Mouse (Mus musculus) ES-E14 (cell line): Measurements from ENCODE around the gene Gldn. TPM values are rescaled to one million over a fixed set of nuclear protein-coding genes. Genes with fewer than 3 reads are reported as not detected.

Experiments
- DNase-seq: peaks from one replicate; pipeline ENCODE4 v3.0.0-alpha.2; 2013; ENCODE audit warnings: low read depth, low spot score
- H3K27ac ChIP-seq: 2 replicates; pipeline ENCODE4 v1.5.1; 2012; ENCODE audit warnings: low read depth, mild to moderate bottlenecking, low read length, moderate library complexity, mixed read lengths; ENCODE audit not compliant: poor library complexity, insufficient read depth, severe bottlenecking
- H3K36me3 ChIP-seq: 2 replicates; pipeline ENCODE4 v1.6.1; 2012; ENCODE audit warnings: mild to moderate bottlenecking, low read length, moderate library complexity, mixed read lengths; ENCODE audit not compliant: control insufficient read depth, poor library complexity, insufficient read depth, severe bottlenecking
- H3K4me1 ChIP-seq, 2 experiments: fragments of 150-350 bp in 1 of 2; sonication (generic) in 1 of 2; 2 replicates each; pipeline ENCODE4 v1.6.1; 2012; ENCODE audit warnings: low read length in 2 of 2, mild to moderate bottlenecking in 1 of 2, mixed read lengths in 1 of 2; ENCODE audit not compliant: control insufficient read depth in 2 of 2, insufficient read depth in 2 of 2, poor library complexity in 1 of 2
- H3K4me3 ChIP-seq, 2 experiments: fragments of 150-350 bp in 1 of 2; sonication (generic) in 1 of 2; 2 replicates each; pipeline ENCODE4 v1.5.1; 2012; ENCODE audit warnings: low read length in 2 of 2, low read depth in 1 of 2, mild to moderate bottlenecking in 1 of 2, mixed read lengths in 1 of 2; ENCODE audit not compliant: insufficient read depth in 1 of 2, poor library complexity in 1 of 2, severe bottlenecking in 1 of 2
- H3K9ac ChIP-seq: 2 replicates; pipeline ENCODE4 v1.6.1; 2012; ENCODE audit warnings: low read depth, mild to moderate bottlenecking, low read length, mixed read lengths; ENCODE audit not compliant: poor library complexity, insufficient read depth, severe bottlenecking
- H3K9me3 ChIP-seq: fragments of 150-350 bp; sonication (generic); 2 replicates; pipeline ENCODE4 v1.6.1; 2012; ENCODE audit warnings: low read depth, mild to moderate bottlenecking, low read length; ENCODE audit not compliant: control insufficient read depth, insufficient read depth
- CHD2 ChIP-seq: IDR thresholded peaks from 2 replicates; pipeline ENCODE4 v1.6.1; 2014; ENCODE audit warnings: mild to moderate bottlenecking, low read depth, low read length, inconsistent platforms
- HCFC1 ChIP-seq: IDR thresholded peaks from 2 replicates; pipeline ENCODE4 v1.6.1; 2012; ENCODE audit warnings: low read length, inconsistent platforms, borderline replicate concordance; ENCODE audit not compliant: insufficient read depth
- MAFK ChIP-seq: IDR thresholded peaks from 2 replicates; pipeline ENCODE4 v1.6.1; 2014; ENCODE audit warnings: mild to moderate bottlenecking, low read depth, low read length, inconsistent platforms; ENCODE audit not compliant: insufficient read depth
- ZC3H11A ChIP-seq: IDR thresholded peaks from 2 replicates; pipeline ENCODE4 v1.6.1; 2012; ENCODE audit warnings: low read depth, mild to moderate bottlenecking, inconsistent platforms, low read length, borderline replicate concordance
- ZNF384 ChIP-seq: IDR thresholded peaks from 2 replicates; pipeline ENCODE4 v1.6.1; 2012; ENCODE audit warnings: low read depth, low read length, inconsistent platforms
- in situ Hi-C, 2 experiments: fragments of 600-800 bp; cut with MboI; formaldehyde crosslinking; loops; one replicate each; pipeline ENCODE4 v1.15.1; 2025; ENCODE audit warnings: low sequenced_read_pairs in 2 of 2, inconsistent platforms in 1 of 2; ENCODE audit not compliant: unreplicated experiment in 2 of 2
- total RNA-seq: library from RNA; depleted of rRNA; stranded (reverse); fragments of 300-350 nt; gene quantifications from 2 replicates; pipeline ENCODE4 v1.2.3, GENCODE M21; 2012

The Gldn gene
- total RNA-seq, 1 experiment, result not detected

DNA sequence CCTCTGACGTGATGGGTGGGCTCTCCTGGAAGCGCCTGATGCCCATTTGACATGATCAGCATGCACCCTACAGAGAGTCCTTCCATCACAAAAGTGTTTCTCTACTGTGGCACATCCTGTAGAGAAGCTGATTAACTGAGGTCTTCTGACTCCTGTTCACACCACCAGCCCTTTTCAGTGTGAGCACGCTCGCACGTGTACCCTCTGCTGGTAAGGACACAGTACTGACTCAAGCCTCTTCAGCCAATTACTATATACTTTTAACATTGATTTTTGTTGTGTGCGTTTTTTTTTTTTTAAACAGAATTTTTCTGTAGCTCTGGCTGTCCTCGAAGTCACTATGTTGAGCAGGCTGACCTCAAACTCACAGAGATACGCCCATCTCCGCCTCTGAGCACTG lies 30.1 kb downstream of the Gldn start:
- Histone ChIP-seq H3K9ac (no peak overlapping the region), H3K9me3 (no peaks in the 10 kb centered on the region), H3K4me1 (no peaks in the 10 kb centered on the region), H3K27ac (no peak overlapping the region), H3K36me3 (no peaks in the 10 kb centered on the region), H3K4me3 (no peak overlapping the region)
- TF ChIP-seq ZC3H11A, result no peak
- no peak for TF ChIP-seq CHD2
- TF ChIP-seq ZNF384, result no peak
- no peak for TF ChIP-seq HCFC1
- no peak for TF ChIP-seq MAFK
- in situ Hi-C loops, result no loop called here
- no peak for DNase-seq

DNA sequence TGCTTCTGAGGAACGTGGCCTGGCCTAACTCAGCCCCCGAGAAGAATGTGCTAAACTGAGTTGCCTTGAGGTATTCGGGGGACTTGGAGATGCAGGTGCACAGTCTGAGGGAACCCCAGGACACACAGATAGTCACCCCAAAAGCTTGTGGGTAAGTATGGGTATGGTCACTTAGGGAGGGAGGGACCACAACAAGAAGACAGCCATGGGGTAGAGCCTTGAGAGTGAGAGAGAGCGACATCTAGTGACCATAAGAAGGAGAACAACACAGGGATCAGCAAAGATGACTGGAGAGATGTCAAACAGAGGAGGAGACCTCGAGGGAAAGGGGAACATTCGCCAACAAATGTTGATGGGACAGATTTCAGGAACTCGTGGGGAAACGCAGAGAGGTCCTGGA lies 37.2 kb downstream of the Gldn start:
- TF ChIP-seq ZC3H11A (peak; percentile 36; the same call in 1 of the 2 replicates), ZNF384 (no peak)
- H3K36me3 ChIP-seq, result no peaks in the 10 kb centered on the region
- H3K9me3 ChIP-seq, result no peaks in the 10 kb centered on the region
- no peaks in the 10 kb centered on the region for H3K4me1 ChIP-seq
- no peak overlapping the region for H3K9ac ChIP-seq
- H3K27ac ChIP-seq, result no peak overlapping the region
- in situ Hi-C loops, result no loop called here
- H3K4me3 ChIP-seq, result no peak overlapping the region
- peak; percentile 35 for DNase-seq

GRCm38 (mm10) chr9:54329201-54329600 lies 42.9 kb downstream of the Gldn start:
- Histone ChIP-seq H3K4me3 (no peak overlapping the region), H3K36me3 (no peaks in the 10 kb centered on the region), H3K9me3 (no peaks in the 10 kb centered on the region), H3K27ac (no peak overlapping the region), H3K9ac (no peak overlapping the region), H3K4me1 (no peaks in the 10 kb centered on the region)
- in situ Hi-C loops, result loop anchor here in 1 of 2 experiments (25.0 kb wide), 1 partner anchor 142 kb away; no protein-coding TSS in a partner anchor
- no peak for DNase-seq
- TF ChIP-seq MAFK, result no peak
- no peak for TF ChIP-seq HCFC1

DNA sequence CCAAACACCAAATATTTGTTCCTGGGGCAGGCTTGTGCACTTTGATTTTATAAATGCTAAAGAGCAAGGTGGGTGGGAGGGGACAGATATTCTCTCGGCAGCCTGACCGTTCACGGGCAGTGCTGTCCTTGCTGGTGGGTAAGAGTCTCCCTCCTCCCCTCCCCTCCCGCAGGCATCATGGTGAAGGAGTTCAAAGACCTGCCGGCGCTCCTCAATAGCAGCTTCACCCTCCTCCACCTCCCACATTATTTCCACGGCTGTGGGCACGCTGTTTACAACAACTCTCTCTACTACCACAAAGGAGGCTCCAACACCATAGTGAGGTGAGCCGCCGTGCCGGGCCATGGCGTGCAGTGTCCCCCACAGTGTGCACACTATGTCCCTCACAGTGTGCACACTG lies 49.3 kb downstream of the Gldn start:
- no peak for TF ChIP-seq CHD2
- TF ChIP-seq MAFK, result no peak
- TF ChIP-seq HCFC1, result no peak
- TF ChIP-seq ZC3H11A, result no peak
- no peak for TF ChIP-seq ZNF384
- Histone ChIP-seq H3K36me3 (no peaks in the 10 kb centered on the region), H3K27ac (no peak overlapping the region), H3K4me3 (no peak overlapping the region), H3K9ac (no peak overlapping the region), H3K9me3 (no peaks in the 10 kb centered on the region), H3K4me1 (0 out of 4 replicates have a peak, but pooled peaks cover 0 to 2% of the 10 kb centered on the region in 2 experiments)
- DNase-seq, result no peak
- in situ Hi-C loops, result loop anchor here in 1 of 2 experiments (25.0 kb wide), 1 partner anchor 148 kb away; no protein-coding TSS in a partner anchor

- Histone ChIP-seq H3K4me3 (no peak overlapping the region), H3K9ac (no peak overlapping the region), H3K27ac (no peak overlapping the region), H3K36me3 (no peaks in the 10 kb centered on the region), H3K4me1 (0 out of 4 replicates have a peak, but pooled peaks cover 0 to 2% of the 10 kb centered on the region in 2 experiments), H3K9me3 (no peaks in the 10 kb centered on the region)
- TF ChIP-seq CHD2, result no peak
- TF ChIP-seq ZC3H11A, result peak; percentile 52; the same call in 1 of the 2 replicates
- in situ Hi-C loops, result loop anchor here in 1 of 2 experiments (25.0 kb wide), 1 partner anchor 149 kb away; no protein-coding TSS in a partner anchor
- DNase-seq, result peak; percentile 62
Measured at GRCm38 (mm10) chr9:54336532-54337144, 50.4 kb downstream of the Gldn start.
